In the genomic region with DNA sequence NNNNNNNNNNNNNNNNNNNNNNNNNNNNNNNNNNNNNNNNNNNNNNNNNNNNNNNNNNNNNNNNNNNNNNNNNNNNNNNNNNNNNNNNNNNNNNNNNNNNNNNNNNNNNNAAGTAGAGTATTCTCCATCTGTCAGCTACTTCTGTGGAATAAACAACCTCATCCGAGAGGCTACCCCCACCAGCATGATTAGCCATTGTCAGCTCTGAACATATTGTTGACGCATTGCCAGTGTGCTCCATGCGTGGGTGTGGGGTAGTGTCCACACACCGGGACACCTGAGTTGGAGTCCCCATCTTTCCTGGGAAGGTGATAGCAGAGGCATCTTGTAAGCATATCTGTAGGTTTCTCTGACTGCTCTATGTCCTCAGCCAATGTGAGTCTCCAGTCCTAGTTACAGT, we compare ENCODE assay signal across 24 mouse cellular contexts. TPM values are rescaled to one million over a fixed set of nuclear protein-coding genes. Genes with fewer than 3 reads are reported as not detected.
A peak's percentile ranks its signal among the peaks of the same experiment; 100 is the strongest.
DNase-seq lines count a peak whose midpoint lies in the region; ATAC-seq and TF ChIP-seq lines count a peak whose summit lies in the region.
"Had no signal": no experiment of that assay in that cellular context is flagged by ENCODE, and none has a peak within 500 bp of the region (broad histone marks: within the 10 kb centered on the region; RNA-seq: fewer than 3 reads in every experiment).

No protein-coding gene starts in this region.

- no peak for TF ChIP-seq CTCF in intestine, postnatal 0 days (IDR thresholded peaks at IDR 0.05; ENCODE audit: low read depth)
- TF ChIP-seq CTCF in cerebellum, adult 2 months (IDR thresholded peaks at IDR 0.05; ENCODE audit: borderline replicate concordance, insufficient read depth, low read depth, low read length), result no peak

- TF ChIP-seq POLR2A in cerebellum, adult 2 months (IDR thresholded peaks at IDR 0.05; ENCODE audit: borderline replicate concordance, insufficient read depth, low read length), result no peak

- no peak overlapping the region for H3K4me2 ChIP-seq in intestine, embryonic 16.5 days (ENCODE audit: low read depth, low read length)
- no peak overlapping the region for H3K4me2 ChIP-seq in intestine, postnatal 0 days (replicated peaks; ENCODE audit: low read depth)
- no peak overlapping the region for H3K4me2 ChIP-seq in forebrain, embryonic 16.5 days (ENCODE audit: low read length)
- H3K4me2 ChIP-seq: embryonic facial prominence, embryonic 12.5 days; heart, embryonic 15.5 days; hindbrain, embryonic 14.5 days; limb, embryonic 13.5 days; liver, embryonic 12.5 days; midbrain, embryonic 11.5 days had no signal

- H3K4me1 ChIP-seq in intestine, embryonic 16.5 days (ENCODE audit: control insufficient read depth, insufficient read depth, low read length), result peaks cover 4% of the 10 kb centered on the region
- H3K4me1 ChIP-seq in intestine, postnatal 0 days (replicated peaks; ENCODE audit: control insufficient read depth, insufficient read depth, low read length), result no peaks in the 10 kb centered on the region
- peaks cover 14% of the 10 kb centered on the region; the same call in 1 of the 2 replicates for H3K4me1 ChIP-seq in cerebellum, adult 2 months (ENCODE audit: control insufficient read depth, insufficient read depth, low read length)
- peaks cover 17% of the 10 kb centered on the region for H3K4me1 ChIP-seq in forebrain, embryonic 16.5 days (replicated peaks; ENCODE audit: control insufficient read depth, insufficient read depth, low read length)
- H3K4me1 ChIP-seq: liver, embryonic 12.5 days had no signal

- ATAC-seq in intestine, embryonic 16.5 days, result no peak
- ATAC-seq in intestine, postnatal 0 days, result no peak
- ATAC-seq in forebrain, embryonic 16.5 days, result no peak
- ATAC-seq: CD4-positive, CD25-positive, alpha-beta regulatory T cell, adult 4 months; liver, embryonic 12.5 days had no signal

- no peak overlapping the region for H3K9ac ChIP-seq in intestine, embryonic 16.5 days (ENCODE audit: low read depth, low read length)
- H3K9ac ChIP-seq in intestine, postnatal 0 days (ENCODE audit: low read depth, low read length), result no peak overlapping the region
- H3K9ac ChIP-seq in forebrain, embryonic 16.5 days (replicated peaks; ENCODE audit: low read depth, low read length), result 0 out of 2 replicates have a peak overlapping the region, but pooled peaks have one; percentile 25
- H3K9ac ChIP-seq: embryonic facial prominence, embryonic 12.5 days; heart, embryonic 15.5 days; hindbrain, embryonic 14.5 days; limb, embryonic 13.5 days; liver, embryonic 12.5 days had no signal

- 0 out of 2 replicates have a peak overlapping the region, but pooled peaks have one; percentile 37 for H3K27ac ChIP-seq in intestine, embryonic 16.5 days (ENCODE audit: low read length)
- no peak overlapping the region for H3K27ac ChIP-seq in intestine, postnatal 0 days (ENCODE audit: low read depth, low read length)
- 0 out of 2 replicates have a peak overlapping the region, but pooled peaks have one; percentile 8 for H3K27ac ChIP-seq in cerebellum, adult 2 months (ENCODE audit: insufficient read depth, low read length)
- H3K27ac ChIP-seq in forebrain, embryonic 16.5 days (ENCODE audit: low read length), result peak overlapping the region; percentile 24; the same call in 1 of the 2 replicates
- H3K27ac ChIP-seq: gastrocnemius, adult 2 months; heart, embryonic 15.5 days; hindbrain, embryonic 14.5 days; limb, embryonic 13.5 days; liver, embryonic 12.5 days had no signal

- H3K36me3 ChIP-seq in intestine, embryonic 16.5 days (ENCODE audit: control insufficient read depth, insufficient read depth, low read length), result no peaks in the 10 kb centered on the region
- no peaks in the 10 kb centered on the region for H3K36me3 ChIP-seq in intestine, postnatal 0 days (ENCODE audit: control insufficient read depth, insufficient read depth)
- no peaks in the 10 kb centered on the region for H3K36me3 ChIP-seq in forebrain, embryonic 16.5 days (ENCODE audit: control insufficient read depth, insufficient read depth)
- H3K36me3 ChIP-seq: embryonic facial prominence, embryonic 12.5 days; heart, embryonic 15.5 days; limb, embryonic 13.5 days; liver, embryonic 12.5 days had no signal

- no peak overlapping the region for H3K4me3 ChIP-seq in intestine, embryonic 16.5 days (ENCODE audit: low read length)
- H3K4me3 ChIP-seq in intestine, postnatal 0 days (ENCODE audit: low read depth, low read length), result no peak overlapping the region
- H3K4me3 ChIP-seq in cerebellum, adult 2 months (replicated peaks; ENCODE audit: insufficient read depth, low read depth, low read length), result no peak overlapping the region
- no peak overlapping the region for H3K4me3 ChIP-seq in forebrain, embryonic 16.5 days (replicated peaks; ENCODE audit: low read length)
- H3K4me3 ChIP-seq: embryonic facial prominence, embryonic 12.5 days; erythroblast, embryonic 14.5 days; gastrocnemius, adult 2 months; heart, embryonic 15.5 days; limb, embryonic 13.5 days; liver, embryonic 12.5 days had no signal

- no peaks in the 10 kb centered on the region for H3K27me3 ChIP-seq in intestine, embryonic 16.5 days (replicated peaks; ENCODE audit: control insufficient read depth, insufficient read depth, low read length)
- no peaks in the 10 kb centered on the region for H3K27me3 ChIP-seq in intestine, postnatal 0 days (replicated peaks; ENCODE audit: control insufficient read depth, insufficient read depth, low read length)
- no peaks in the 10 kb centered on the region for H3K27me3 ChIP-seq in cerebellum, adult 2 months (ENCODE audit: control insufficient read depth, insufficient read depth, low read length)
- no peaks in the 10 kb centered on the region for H3K27me3 ChIP-seq in forebrain, embryonic 16.5 days (replicated peaks; ENCODE audit: control insufficient read depth, insufficient read depth, low read length)
- H3K27me3 ChIP-seq: embryonic facial prominence, embryonic 12.5 days had no signal

- H3K9me3 ChIP-seq in intestine, embryonic 16.5 days (ENCODE audit: control insufficient read depth, low read length), result no peaks in the 10 kb centered on the region
- no peaks in the 10 kb centered on the region for H3K9me3 ChIP-seq in intestine, postnatal 0 days (ENCODE audit: control insufficient read depth)
- no peaks in the 10 kb centered on the region for H3K9me3 ChIP-seq in forebrain, embryonic 16.5 days (ENCODE audit: control insufficient read depth, low read length)
- H3K9me3 ChIP-seq: embryonic facial prominence, embryonic 12.5 days; heart, embryonic 15.5 days; limb, embryonic 13.5 days; liver, embryonic 12.5 days had no signal

- DNase-seq in cerebellum, adult 18-20 months, result peak; percentile 52 to 54
- DNase-seq in cerebellum, postnatal 4 days (ENCODE audit: low spot score in 2 of 2), result no peak
- DNase-seq in cerebellum, adult 2 months, result peak; percentile 40 to 59
- DNase-seq in adrenal gland, postnatal 10 days, result no peak
- DNase-seq: gastrocnemius, adult 2 months; heart, postnatal 36 days; kidney, adult 9 months; kidney, postnatal 14 days; layer of hippocampus, postnatal 36 days; lung, adult 18-20 months; lung, postnatal 10 days had no signal

- WGBS in intestine, embryonic 16.5 days, result 63% methylated on average over 4 of the region's 4 CpGs
- 62% methylated on average over 4 of the region's 4 CpGs for WGBS in intestine, postnatal 0 days
- 34% methylated on average over 4 of the region's 4 CpGs for WGBS in cerebellum, adult 2 months
- 75% methylated on average over 4 of the region's 4 CpGs for WGBS in forebrain, embryonic 16.5 days

RNA-seq across cellular contexts. Expression of a gene that starts 16.2 kb away (rescaled TPM):
- polyA plus RNA-seq in intestine, embryonic 16.5 days (2015; fragmentation: Nextera tagmentation; extraction: Ambion mirVana), result 5.2 and 5.9 TPM in 2 replicates
- 5.1 and 5.7 TPM in 2 replicates for polyA plus RNA-seq in intestine, postnatal 0 days (2015; fragmentation: Nextera tagmentation; extraction: Ambion mirVana)
- polyA plus RNA-seq in cerebellum, adult 2 months (2012; rRNA removed), result 43.6 and 45.0 TPM in 2 replicates
- polyA plus RNA-seq in forebrain, embryonic 16.5 days (2015; fragmentation: Nextera tagmentation; extraction: Ambion mirVana), result 8.5 and 11.3 TPM in 2 replicates
- total RNA-seq in adrenal gland, postnatal 10 days (2021), result 10 to 100 TPM; 36.9 to 50.6 TPM

RNA-seq across cellular contexts. Expression of a gene that starts 39.0 kb away (rescaled TPM):
- polyA plus RNA-seq in intestine, embryonic 16.5 days (2015; fragmentation: Nextera tagmentation; extraction: Ambion mirVana), result 0.56 and 0.65 TPM in 2 replicates
- 0.26 and 0.37 TPM in 2 replicates for polyA plus RNA-seq in intestine, postnatal 0 days (2015; fragmentation: Nextera tagmentation; extraction: Ambion mirVana)
- polyA plus RNA-seq in cerebellum, adult 2 months (2012; rRNA removed), result 200 and 249 TPM in 2 replicates
- polyA plus RNA-seq in forebrain, embryonic 16.5 days (2015; fragmentation: Nextera tagmentation; extraction: Ambion mirVana), result 8.6 and 9.8 TPM in 2 replicates
- total RNA-seq in adrenal gland, postnatal 10 days (2021), result 1 to 10 TPM; 2.5 to 3.4 TPM
- total RNA-seq: gastrocnemius, adult 2 months; megakaryocyte progenitor cell, adult 5-6 weeks; neutrophil, adult 5-6 weeks had no signal
- polyA plus RNA-seq: CD4-positive, CD25-positive, alpha-beta regulatory T cell, adult 4 months; erythroblast, embryonic 14.5 days had no signal

Comparison
In these comparisons a context has a peak if more than half of its experiments do, and no peak if none do; other contexts are left out.
1. DNase-seq: peak in cerebellum, adult 18-20 months (2 of 2) and cerebellum, adult 2 months (2 of 2); none in cerebellum, postnatal 4 days (0 of 2) and adrenal gland, postnatal 10 days (single experiment).
2. RNA of a gene that starts 39.0 kb away (polyA plus RNA-seq): 200 to 249 TPM in cerebellum, adult 2 months; 8.6 to 9.8 TPM in forebrain, embryonic 16.5 days, 0.56 to 0.65 TPM in intestine, embryonic 16.5 days and 0.26 to 0.37 TPM in intestine, postnatal 0 days; every median in the first group is over 10 times any median in the second.